Mouse (Mus musculus) CH12.LX (cell line): ENCODE measurements around the gene Vwce. TPM values are rescaled to one million over a fixed set of nuclear protein-coding genes. Genes with fewer than 3 reads are reported as not detected.

Source experiments
- DNase-seq: peaks from one replicate; pipeline ENCODE4 v3.0.0-alpha.2; 2013; ENCODE audit errors: extremely low read depth
- H3K27ac ChIP-seq: 2 replicates; pipeline ENCODE4 v1.5.1; 2012; ENCODE audit warnings: low read depth, mild to moderate bottlenecking, control low read depth, moderate library complexity; ENCODE audit not compliant: insufficient read depth
- H3K27me3 ChIP-seq: replicated peaks from 2 replicates; pipeline ENCODE3; 2012; ENCODE audit warnings: inconsistent platforms
- H3K36me3 ChIP-seq, 2 experiments: replicated peaks in 1 of 2; 2 replicates each; pipeline versions ENCODE3 to v1.6.1; 2012; ENCODE audit warnings: inconsistent platforms in 1 of 2, low read length in 1 of 2, mild to moderate bottlenecking in 1 of 2, mixed read lengths in 1 of 2, moderate library complexity in 1 of 2; ENCODE audit not compliant: control insufficient read depth in 1 of 2, insufficient read depth in 1 of 2
- H3K4me1 ChIP-seq, 2 experiments: 2 replicates each; pipeline ENCODE4 v1.6.1; 2012; ENCODE audit warnings: inconsistent platforms in 1 of 2, moderate library complexity in 1 of 2; ENCODE audit not compliant: insufficient read depth in 2 of 2, control insufficient read depth in 1 of 2
- H3K4me2 ChIP-seq: 2 replicates; pipeline ENCODE4 v1.6.1; 2012; ENCODE audit warnings: low read depth, mild to moderate bottlenecking, control low read depth; ENCODE audit not compliant: poor library complexity, insufficient read depth, severe bottlenecking
- H3K4me3 ChIP-seq, 3 experiments: fragments of 150-350 bp in 1 of 3; sonication (generic) in 1 of 3; replicated peaks in 1 of 3; 2 replicates each; pipeline versions ENCODE3 to v1.5.1; 2011 to 2012; ENCODE audit warnings: low read depth in 2 of 3, low read length in 2 of 3, mild to moderate bottlenecking in 2 of 3, moderate library complexity in 2 of 3, control low read depth in 1 of 3, improper control_type of control experiment in 1 of 3, inconsistent platforms in 1 of 3, mixed read lengths in 1 of 3; ENCODE audit not compliant: poor library complexity in 1 of 3
- H3K79me2 ChIP-seq: replicated peaks from 2 replicates; pipeline ENCODE4 v1.6.1; 2012; ENCODE audit warnings: mild to moderate bottlenecking, moderate library complexity; ENCODE audit not compliant: control insufficient read depth, poor library complexity, insufficient read depth, severe bottlenecking; ENCODE audit errors: extremely low read depth
- H3K9ac ChIP-seq: 2 replicates; pipeline ENCODE4 v1.6.1; 2012; ENCODE audit warnings: low read depth, mild to moderate bottlenecking, control low read depth, moderate library complexity; ENCODE audit not compliant: insufficient read depth
- H3K9me3 ChIP-seq: replicated peaks from 2 replicates; pipeline ENCODE3; 2012; ENCODE audit warnings: low read length, inconsistent platforms, mixed read lengths
- CHD1 ChIP-seq: IDR thresholded peaks from 2 replicates; pipeline ENCODE4 v1.6.1; 2012; ENCODE audit warnings: low read depth, low read length, improper control_type of control experiment, inconsistent platforms
- CHD2 ChIP-seq: IDR thresholded peaks from 2 replicates; pipeline ENCODE4 v1.6.1; 2011; ENCODE audit warnings: low read length, improper control_type of control experiment
- CTCF ChIP-seq, 2 experiments: IDR thresholded peaks in 1 of 2; conservative IDR thresholded peaks in 1 of 2; 2 replicates each; pipeline ENCODE4 v1.5.1; 2011 to 2012; ENCODE audit warnings: low read depth in 2 of 2, low read length in 2 of 2, improper control_type of control experiment in 1 of 2, inconsistent platforms in 1 of 2, mild to moderate bottlenecking in 1 of 2, moderate library complexity in 1 of 2
- E2F4 ChIP-seq: IDR thresholded peaks from 2 replicates; pipeline ENCODE4 v1.6.1; 2011; ENCODE audit warnings: low read depth, low read length, improper control_type of control experiment; ENCODE audit not compliant: insufficient replicate concordance
- EP300 ChIP-seq: IDR thresholded peaks from 2 replicates; pipeline ENCODE4 v1.6.1; 2011; ENCODE audit warnings: low read length, improper control_type of control experiment
- GABPA ChIP-seq: IDR thresholded peaks from 2 replicates; pipeline ENCODE4 v1.6.1; 2012; ENCODE audit warnings: low read depth, low read length, improper control_type of control experiment, inconsistent platforms; ENCODE audit not compliant: insufficient replicate concordance
- JUND ChIP-seq: conservative IDR thresholded peaks from 2 replicates; pipeline ENCODE4 v1.6.1; 2011; ENCODE audit warnings: low read depth, low read length, improper control_type of control experiment
- KAT2A ChIP-seq: IDR thresholded peaks from 2 replicates; pipeline ENCODE4 v1.6.1; 2012; ENCODE audit warnings: low read length, improper control_type of control experiment, inconsistent platforms; ENCODE audit not compliant: insufficient replicate concordance
- MAFK ChIP-seq: IDR thresholded peaks from 2 replicates; pipeline ENCODE4 v1.6.1; 2011; ENCODE audit warnings: low read length, improper control_type of control experiment; ENCODE audit not compliant: insufficient replicate concordance
- MAX ChIP-seq: IDR thresholded peaks from 2 replicates; pipeline ENCODE4 v1.6.1; 2011; ENCODE audit warnings: low read length, improper control_type of control experiment
- MAZ ChIP-seq: IDR thresholded peaks from 2 replicates; pipeline ENCODE4 v1.6.1; 2012; ENCODE audit warnings: low read depth, mild to moderate bottlenecking, inconsistent platforms, low read length, improper control_type of control experiment, moderate library complexity
- MXI1 ChIP-seq: IDR thresholded peaks from 2 replicates; pipeline ENCODE4 v1.6.1; 2011; ENCODE audit warnings: mild to moderate bottlenecking, low read depth, low read length, improper control_type of control experiment
- MYC ChIP-seq: IDR thresholded peaks from 2 replicates; pipeline ENCODE4 v1.6.1; 2011; ENCODE audit warnings: low read depth, mild to moderate bottlenecking, improper control_type of control experiment, low read length
- NRF1 ChIP-seq: IDR thresholded peaks from 2 replicates; pipeline ENCODE4 v1.6.1; 2014; ENCODE audit warnings: low read depth, mild to moderate bottlenecking, inconsistent platforms, low read length, improper control_type of control experiment, moderate library complexity
- POLR2AphosphoS2 ChIP-seq: IDR thresholded peaks from 2 replicates; pipeline ENCODE4 v1.6.1; 2011; ENCODE audit warnings: low read depth, low read length, improper control_type of control experiment
- RAD21 ChIP-seq: IDR thresholded peaks from 2 replicates; pipeline ENCODE4 v1.6.1; 2011; ENCODE audit warnings: low read depth, mild to moderate bottlenecking, low read length, improper control_type of control experiment, moderate library complexity
- RCOR1 ChIP-seq: conservative IDR thresholded peaks from 2 replicates; pipeline ENCODE4 v1.6.1; 2012; ENCODE audit warnings: low read depth, mild to moderate bottlenecking, inconsistent platforms, low read length, improper control_type of control experiment
- SIN3A ChIP-seq: IDR thresholded peaks from 2 replicates; pipeline ENCODE4 v1.6.1; 2012; ENCODE audit warnings: low read length, improper control_type of control experiment, inconsistent platforms
- TBP ChIP-seq: conservative IDR thresholded peaks from 2 replicates; pipeline ENCODE4 v1.6.1; 2011; ENCODE audit warnings: low read depth, low read length, improper control_type of control experiment
- UBTF ChIP-seq: IDR thresholded peaks from 2 replicates; pipeline ENCODE4 v1.6.1; 2012; ENCODE audit warnings: low read depth, mild to moderate bottlenecking, inconsistent platforms, low read length, improper control_type of control experiment, moderate library complexity
- USF2 ChIP-seq: conservative IDR thresholded peaks from 2 replicates; pipeline ENCODE4 v1.6.1; 2011; ENCODE audit warnings: low read depth, low read length, improper control_type of control experiment
- ZC3H11A ChIP-seq: IDR thresholded peaks from 2 replicates; pipeline ENCODE4 v1.6.1; 2012; ENCODE audit warnings: low read depth, mild to moderate bottlenecking, inconsistent platforms, low read length, improper control_type of control experiment
- ZMIZ1 ChIP-seq: IDR thresholded peaks from 2 replicates; pipeline ENCODE4 v1.6.1; 2012; ENCODE audit warnings: low read depth, mild to moderate bottlenecking, inconsistent platforms, low read length, improper control_type of control experiment
- dilution Hi-C: fragments of 300-500 bp; cut with MboI; formaldehyde crosslinking; loops from 2 replicates; pipeline ENCODE4 v1.14.3; 2020; ENCODE audit warnings: low sequenced_read_pairs; ENCODE audit not compliant: extremely low pct_unique_long_range_greater_than_20kb, extremely low pct_ligation_motif_present
- in situ Hi-C: fragments of 300-500 bp; cut with MboI; formaldehyde crosslinking; loops from 3 replicates; pipeline ENCODE4 v1.14.3; 2019; ENCODE audit warnings: low sequenced_read_pairs, low pct_ligation_motif_present, low pct_unique_long_range_greater_than_20kb, mixed read lengths
- polyA plus RNA-seq: library from polyadenylated mRNA; unstranded; fragments of >175 nt; gene quantifications from 2 replicates; pipeline ENCODE4 v1.2.1, GENCODE M21; 2012; ENCODE audit warnings: low read depth; ENCODE audit not compliant: insufficient read length
- total RNA-seq, 2 experiments: library from RNA; depleted of rRNA; stranded (reverse); fragments of 300-350 nt in 1 of 2; fragments of >200 nt in 1 of 2; gene quantifications; 2 replicates each; pipeline ENCODE4 v1.2.3; 2012 to 2014

Vwce gene
- total and polyA plus RNA-seq, 3 experiments = 0.04 to 1.3 (median 0.13) TPM

DNA sequence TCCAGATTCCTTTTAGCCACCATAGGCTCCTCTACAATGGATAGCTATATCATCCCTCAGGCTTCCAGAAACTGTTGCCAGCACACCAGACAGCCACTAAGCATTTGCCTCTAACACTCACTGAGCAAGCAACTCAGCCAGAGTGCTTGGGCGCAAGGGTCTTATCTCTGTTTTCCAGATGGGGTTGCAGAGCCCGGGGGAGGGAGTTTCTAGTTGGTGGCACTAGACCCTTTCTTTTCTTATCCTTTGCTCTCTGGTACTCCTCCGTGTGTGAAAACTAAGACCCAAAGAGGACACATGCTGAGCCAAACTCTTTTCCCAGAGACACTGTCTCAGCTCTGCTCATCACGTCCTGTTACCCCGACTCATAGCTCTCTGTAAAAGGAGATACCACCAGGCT lies 27.4 kb downstream of the Vwce start:
- Histone ChIP-seq H3K4me1 (peaks cover 3% of the 10 kb centered on the region in 2 experiments; a peak in 2 of 4 replicates), H3K36me3 (peaks cover 0 to 11% of the 10 kb centered on the region in 2 experiments), H3K9me3 (no peaks in the 10 kb centered on the region), H3K79me2 (no peaks in the 10 kb centered on the region), H3K27me3 (no peaks in the 10 kb centered on the region), H3K27ac (no peak overlapping the region), H3K4me3 (no peak overlapping the region), H3K4me2 (no peak overlapping the region), H3K9ac (no peak overlapping the region)
- dilution Hi-C loops = no loop called here
- no peak for TF ChIP-seq SIN3A
- no peak for TF ChIP-seq RCOR1
- TF ChIP-seq MAX = no peak
- no peak for TF ChIP-seq CHD2
- no peak for TF ChIP-seq MXI1
- no peak for TF ChIP-seq POLR2AphosphoS2
- no peak for TF ChIP-seq EP300
- no peak for TF ChIP-seq CHD1
- TF ChIP-seq NRF1 = no peak
- TF ChIP-seq CTCF (conservative IDR thresholded peaks at IDR 0.05 in 1 of 2, IDR thresholded peaks at IDR 0.05 in 1 of 2; ENCODE audit: low read depth in 2 of 2, low read length in 2 of 2) = no peak
- TF ChIP-seq RAD21 = no peak
- no peak for TF ChIP-seq UBTF
- TF ChIP-seq TBP = no peak
- TF ChIP-seq USF2 = no peak
- in situ Hi-C loops = no loop called here
- DNase-seq = no peak

GRCm38 (mm10) chr19:10661919-10662318 lies 27.9 kb downstream of the Vwce start:
- H3K9ac ChIP-seq = no peak overlapping the region
- no peak for DNase-seq

More at GRCm38 (mm10) chr19:10661919-10662318, 27.9 kb downstream of the Vwce start:
- H3K36me3 ChIP-seq = peaks cover 0 to 8% of the 10 kb centered on the region in 2 experiments
- no peaks in the 10 kb centered on the region for H3K9me3 ChIP-seq
- H3K27ac ChIP-seq = no peak overlapping the region
- no peak for TF ChIP-seq JUND
- no peak for TF ChIP-seq ZMIZ1
- no peak for TF ChIP-seq MXI1
- no peak for TF ChIP-seq GABPA
- TF ChIP-seq ZC3H11A = no peak
- TF ChIP-seq CTCF (conservative IDR thresholded peaks at IDR 0.05 in 1 of 2, IDR thresholded peaks at IDR 0.05 in 1 of 2; ENCODE audit: low read depth in 2 of 2, low read length in 2 of 2) = no peak
- TF ChIP-seq MAFK = no peak
- TF ChIP-seq MYC = no peak
- TF ChIP-seq E2F4 = no peak
- TF ChIP-seq USF2 = no peak
- TF ChIP-seq MAZ = no peak
- TF ChIP-seq KAT2A = no peak
- TF ChIP-seq MAX = no peak
- no peak for TF ChIP-seq RAD21
- no peak for TF ChIP-seq NRF1
- H3K79me2 ChIP-seq = no peaks in the 10 kb centered on the region
- H3K4me1 ChIP-seq = no peaks in the 10 kb centered on the region
- dilution Hi-C loops (no loop called here), in situ Hi-C loops (no loop called here)
- H3K4me2 ChIP-seq = no peak overlapping the region
- H3K4me3 ChIP-seq = no peak overlapping the region
- H3K27me3 ChIP-seq = no peaks in the 10 kb centered on the region
